Mouse (Mus musculus) lung, embryonic 16.5 days (tissue): ENCODE data around the gene Cops2. TPM values are rescaled to one million over a fixed set of nuclear protein-coding genes. Genes with fewer than 3 reads are reported as not detected.

ENCODE experiments used
- ATAC-seq: fragments of 200-750 bp; cut with Nextera tagmentation; 2 replicates; pipeline ENCODE4 v1.8.0; 2017; ENCODE audit warnings: low read depth, mild to moderate bottlenecking, moderate library complexity
- H3K27ac ChIP-seq: fragments of 300-500 bp; sonication (generic); 2 replicates; pipeline ENCODE4 v1.5.1; 2014; ENCODE audit warnings: mild to moderate bottlenecking, control low read depth, low read length
- H3K27me3 ChIP-seq: fragments of 300-500 bp; sonication (generic); 2 replicates; pipeline ENCODE4 v1.6.1; 2014; ENCODE audit warnings: low read depth, low read length, mixed read lengths; ENCODE audit not compliant: control insufficient read depth, insufficient read depth
- H3K36me3 ChIP-seq: fragments of 300-500 bp; sonication (generic); 2 replicates; pipeline ENCODE4 v1.6.1; 2014; ENCODE audit warnings: low read length; ENCODE audit not compliant: control insufficient read depth, insufficient read depth
- H3K4me1 ChIP-seq: fragments of 300-500 bp; sonication (generic); replicated peaks from 2 replicates; pipeline ENCODE4 v1.6.1; 2014; ENCODE audit warnings: low read length, mixed read lengths; ENCODE audit not compliant: control insufficient read depth, insufficient read depth
- H3K4me2 ChIP-seq: fragments of 300-500 bp; sonication (generic); 2 replicates; pipeline ENCODE4 v1.6.1; 2014; ENCODE audit warnings: low read depth, low read length, control low read depth
- H3K4me3 ChIP-seq: fragments of 300-500 bp; sonication (generic); 2 replicates; pipeline ENCODE4 v1.5.1; 2014; ENCODE audit warnings: mild to moderate bottlenecking, low read length, control low read depth
- H3K9ac ChIP-seq: fragments of 300-500 bp; sonication (generic); 2 replicates; pipeline ENCODE4 v1.6.1; 2014; ENCODE audit warnings: low read length, control low read depth
- H3K9me3 ChIP-seq: fragments of 300-500 bp; sonication (generic); 2 replicates; pipeline ENCODE4 v1.6.1; 2016; ENCODE audit warnings: low read length; ENCODE audit not compliant: control insufficient read depth
- WGBS: fragments of 180-500 bp; shearing (Covaris S2); extraction: QIAGEN DNeasy Blood & Tissue Kit; methylation state at CpG from one replicate; pipeline ENCODE4 v1.1.7; 2014; 5-methylcytosine and 5-hydroxymethylcytosine counted together
- polyA plus RNA-seq: library from polyadenylated mRNA; unstranded; fragments of >200 nt; fragmentation: Nextera tagmentation; extraction: Ambion mirVana; gene quantifications from 2 replicates; pipeline ENCODE4 v1.2.1, GENCODE M21; 2015

Cops2 gene
- polyA plus RNA-seq, 1 experiment from 2014 or later = 74.8 TPM

- no peak for ATAC-seq
- Histone ChIP-seq H3K36me3 (no peaks in the 10 kb centered on the region), H3K9ac (no peak overlapping the region), H3K4me3 (no peak overlapping the region), H3K9me3 (no peaks in the 10 kb centered on the region), H3K27me3 (no peaks in the 10 kb centered on the region), H3K4me1 (peaks cover 4% of the 10 kb centered on the region), H3K27ac (peak overlapping the region; percentile 58), H3K4me2 (no peak overlapping the region)
- WGBS = 47% methylated on average over 7 of the region's 7 CpGs
These were observed 67.5 kb downstream of the Cops2 start for GRCm38 (mm10) chr2:125791485-125791885.

GRCm38 (mm10) chr2:125790242-125790641 is 68.7 kb downstream of the Cops2 start:
- no peak overlapping the region for H3K4me3 ChIP-seq
- H3K27ac ChIP-seq = no peak overlapping the region
- ATAC-seq = no peak
- no peak overlapping the region for H3K9ac ChIP-seq
- no peaks in the 10 kb centered on the region for H3K9me3 ChIP-seq
- H3K36me3 ChIP-seq = no peaks in the 10 kb centered on the region
- no peak overlapping the region for H3K4me2 ChIP-seq
- no peaks in the 10 kb centered on the region for H3K27me3 ChIP-seq
- 85% methylated on average over 4 of the region's 4 CpGs for WGBS
- peaks cover 4% of the 10 kb centered on the region for H3K4me1 ChIP-seq

GRCm38 (mm10) chr2:125789265-125789664 is 69.7 kb downstream of the Cops2 start:
- Histone ChIP-seq H3K27ac (no peak overlapping the region), H3K4me3 (no peak overlapping the region), H3K4me1 (peaks cover 4% of the 10 kb centered on the region), H3K9me3 (no peaks in the 10 kb centered on the region), H3K4me2 (no peak overlapping the region), H3K9ac (no peak overlapping the region), H3K27me3 (no peaks in the 10 kb centered on the region), H3K36me3 (no peaks in the 10 kb centered on the region)
- WGBS = 74% methylated on average over 5 of the region's 5 CpGs
- no peak for ATAC-seq

GRCm38 (mm10) chr2:125788785-125789184 is 70.2 kb downstream of the Cops2 start:
- Histone ChIP-seq H3K27ac (no peak overlapping the region), H3K9me3 (no peaks in the 10 kb centered on the region), H3K9ac (no peak overlapping the region), H3K36me3 (no peaks in the 10 kb centered on the region), H3K4me3 (no peak overlapping the region), H3K4me1 (peaks cover 4% of the 10 kb centered on the region), H3K27me3 (no peaks in the 10 kb centered on the region), H3K4me2 (no peak overlapping the region)
- ATAC-seq = no peak
- WGBS = 58% methylated on average over 3 of the region's 3 CpGs

GRCm38 (mm10) chr2:125788351-125788750 is 70.6 kb downstream of the Cops2 start:
- H3K4me1 ChIP-seq = peaks cover 4% of the 10 kb centered on the region
- H3K27ac ChIP-seq = no peak overlapping the region
- H3K4me2 ChIP-seq = no peak overlapping the region
- H3K36me3 ChIP-seq = no peaks in the 10 kb centered on the region
- no peaks in the 10 kb centered on the region for H3K27me3 ChIP-seq
- no peak overlapping the region for H3K9ac ChIP-seq
- no peaks in the 10 kb centered on the region for H3K9me3 ChIP-seq
- H3K4me3 ChIP-seq = no peak overlapping the region
- no peak for ATAC-seq

- no peak overlapping the region for H3K4me2 ChIP-seq
- H3K36me3 ChIP-seq = no peaks in the 10 kb centered on the region
- 65% methylated on average over 4 of the region's 4 CpGs for WGBS
- no peak overlapping the region for H3K27ac ChIP-seq
- ATAC-seq = no peak
- no peaks in the 10 kb centered on the region for H3K9me3 ChIP-seq
- no peak overlapping the region for H3K4me3 ChIP-seq
- no peak overlapping the region for H3K9ac ChIP-seq
- no peaks in the 10 kb centered on the region for H3K27me3 ChIP-seq
- H3K4me1 ChIP-seq = peaks cover 7% of the 10 kb centered on the region
These were observed 73.9 kb downstream of the Cops2 start for GRCm38 (mm10) chr2:125785021-125785420.

- no peak for ATAC-seq
- Histone ChIP-seq H3K36me3 (no peaks in the 10 kb centered on the region), H3K9ac (no peak overlapping the region), H3K4me2 (no peak overlapping the region), H3K4me3 (no peak overlapping the region), H3K27ac (no peak overlapping the region), H3K27me3 (no peaks in the 10 kb centered on the region), H3K4me1 (peaks cover 7% of the 10 kb centered on the region), H3K9me3 (no peaks in the 10 kb centered on the region)
- WGBS = 71% methylated on average over 4 of the region's 4 CpGs
These were observed 74.5 kb downstream of the Cops2 start for GRCm38 (mm10) chr2:125784392-125784791.

GRCm38 (mm10) chr2:125783868-125784267 is 75.1 kb downstream of the Cops2 start:
- Histone ChIP-seq H3K4me1 (peaks cover 7% of the 10 kb centered on the region), H3K4me2 (no peak overlapping the region), H3K9me3 (no peaks in the 10 kb centered on the region), H3K4me3 (no peak overlapping the region), H3K9ac (no peak overlapping the region), H3K36me3 (no peaks in the 10 kb centered on the region), H3K27ac (no peak overlapping the region), H3K27me3 (no peaks in the 10 kb centered on the region)
- ATAC-seq = no peak
- 38% methylated on average over 4 of the region's 4 CpGs for WGBS

GRCm38 (mm10) chr2:125782719-125783109 is 76.2 kb downstream of the Cops2 start, which contains the start of gene Secisbp2l:
Gene Secisbp2l, minus strand, starts transcription at chr2:125782870.
- H3K4me3 ChIP-seq = peak within 1 kb of the TSS; percentile 90
- H3K4me2 ChIP-seq = peak within 1 kb of the TSS; percentile 81
- H3K36me3 ChIP-seq = no peaks in the 10 kb centered on the region
- H3K4me1 ChIP-seq = peaks cover 7% of the 10 kb centered on the region
- no peaks in the 10 kb centered on the region for H3K9me3 ChIP-seq
- H3K27ac ChIP-seq = peak within 1 kb of the TSS; percentile 80
- under 1% methylated on average over 28 of the region's 28 CpGs for WGBS
- peak; percentile 98 for ATAC-seq
- H3K27me3 ChIP-seq = no peaks in the 10 kb centered on the region
- peak within 1 kb of the TSS; percentile 93 for H3K9ac ChIP-seq
